Mouse (Mus musculus) WW6 (cell line): ENCODE measurements around the gene Foxo1.

Experiments
- DNase-seq: peaks from one replicate; pipeline ENCODE4 v3.0.0-alpha.2; 2013; ENCODE audit warnings: low read depth, low spot score

Gene Foxo1

DNA sequence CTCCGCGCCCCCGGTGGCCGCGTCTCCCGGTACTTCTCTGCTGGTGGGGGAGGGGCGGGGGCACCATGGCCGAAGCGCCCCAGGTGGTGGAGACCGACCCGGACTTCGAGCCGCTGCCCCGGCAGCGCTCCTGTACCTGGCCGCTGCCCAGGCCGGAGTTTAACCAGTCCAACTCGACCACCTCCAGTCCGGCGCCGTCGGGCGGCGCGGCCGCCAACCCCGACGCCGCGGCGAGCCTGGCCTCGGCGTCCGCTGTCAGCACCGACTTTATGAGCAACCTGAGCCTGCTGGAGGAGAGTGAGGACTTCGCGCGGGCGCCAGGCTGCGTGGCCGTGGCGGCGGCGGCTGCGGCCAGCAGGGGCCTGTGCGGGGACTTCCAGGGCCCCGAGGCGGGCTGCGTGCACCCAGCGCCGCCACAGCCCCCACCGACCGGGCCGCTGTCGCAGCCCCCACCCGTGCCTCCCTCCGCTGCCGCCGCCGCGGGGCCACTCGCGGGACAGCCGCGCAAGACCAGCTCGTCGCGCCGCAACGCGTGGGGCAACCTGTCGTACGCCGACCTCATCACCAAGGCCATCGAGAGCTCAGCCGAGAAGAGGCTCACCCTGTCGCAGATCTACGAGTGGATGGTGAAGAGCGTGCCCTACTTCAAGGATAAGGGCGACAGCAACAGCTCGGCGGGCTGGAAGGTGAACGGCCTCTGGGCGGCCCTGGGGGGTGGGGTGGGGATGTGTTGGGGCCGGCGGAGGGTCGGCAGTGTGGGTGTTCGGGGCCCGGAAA, 789 bp downstream of the Foxo1 start:
- no peak for DNase-seq

DNA sequence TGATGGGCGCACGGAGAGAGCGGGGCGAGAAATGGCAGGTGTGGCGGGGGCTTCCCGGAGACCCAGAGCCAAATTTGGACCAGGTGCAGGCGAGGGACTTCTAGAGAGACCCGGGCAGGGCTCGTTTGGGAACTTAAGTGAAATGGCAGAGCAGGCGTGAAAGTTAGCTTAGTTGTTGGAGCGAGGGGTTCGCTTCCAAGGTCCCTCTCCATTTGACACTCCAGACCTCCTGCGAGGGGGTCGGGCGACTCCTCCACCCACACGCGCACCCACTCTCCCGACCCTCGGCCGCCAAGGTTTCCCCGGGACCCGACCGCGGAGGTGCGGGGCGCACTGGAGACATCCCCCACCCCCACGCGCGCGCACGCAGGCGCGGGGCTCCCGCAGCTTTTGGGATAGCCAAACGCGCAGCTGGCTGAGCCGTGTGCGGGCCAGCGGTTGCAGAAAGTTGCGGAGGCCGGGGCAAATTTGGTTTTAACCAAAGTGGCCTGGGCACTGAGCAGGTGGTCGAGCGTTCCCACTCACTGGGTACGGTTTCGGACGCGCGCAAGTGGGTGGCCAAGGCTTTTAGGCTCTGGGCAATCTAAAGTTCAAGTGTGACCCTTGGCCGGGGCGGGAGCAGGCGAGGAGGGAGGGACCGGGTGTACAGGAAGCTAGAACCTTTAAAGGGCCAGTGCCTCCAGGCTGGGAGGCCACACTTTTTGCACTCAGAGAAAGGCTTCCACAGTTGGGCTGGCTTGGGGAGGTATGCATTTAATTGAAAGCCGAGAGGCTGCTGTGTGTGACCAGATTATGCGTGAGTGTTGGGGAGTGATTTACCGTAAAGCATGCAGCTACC, 1.6 kb downstream of the Foxo1 start:
- no peak for DNase-seq

DNA sequence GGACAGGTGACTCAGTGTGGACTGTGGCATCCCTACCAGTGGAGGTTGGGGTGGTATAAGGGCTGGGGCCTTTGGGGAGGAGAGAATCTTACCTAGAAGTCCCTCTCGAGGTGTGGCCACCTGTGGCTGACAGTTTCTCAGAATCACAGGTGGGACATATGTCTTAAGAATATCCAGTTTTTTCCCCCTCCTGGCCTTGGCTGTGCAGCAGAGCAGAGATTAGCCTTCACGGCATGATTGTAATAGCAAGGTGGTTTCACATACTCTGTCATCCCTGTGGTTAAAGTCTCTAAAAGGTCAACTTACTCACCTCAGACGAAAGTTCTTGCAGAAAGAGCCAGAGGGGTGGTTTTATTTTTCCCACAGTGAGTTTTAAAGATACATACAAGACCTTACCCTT, 2.4 kb downstream of the Foxo1 start:
- no peak for DNase-seq

DNA sequence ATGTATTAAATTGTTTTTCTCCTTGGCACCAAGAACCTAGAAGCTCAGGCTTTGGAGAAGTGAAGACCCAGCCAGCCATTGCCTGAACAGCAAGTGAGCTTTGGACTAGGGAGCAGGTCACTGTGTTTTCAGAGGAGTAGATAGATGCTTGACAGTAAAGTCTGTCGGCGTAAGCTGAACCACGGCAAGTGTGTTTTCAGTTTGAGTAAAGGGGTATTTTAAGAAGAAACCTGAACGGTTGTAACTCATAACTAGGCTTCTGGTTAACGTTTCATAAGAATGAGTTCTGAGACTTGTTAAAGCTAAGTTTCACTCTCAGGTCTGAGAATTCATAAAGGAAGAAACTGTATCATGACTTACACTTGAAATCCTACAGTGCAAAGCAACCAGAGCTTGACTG, 3.2 kb downstream of the Foxo1 start:
- no peak for DNase-seq

DNA sequence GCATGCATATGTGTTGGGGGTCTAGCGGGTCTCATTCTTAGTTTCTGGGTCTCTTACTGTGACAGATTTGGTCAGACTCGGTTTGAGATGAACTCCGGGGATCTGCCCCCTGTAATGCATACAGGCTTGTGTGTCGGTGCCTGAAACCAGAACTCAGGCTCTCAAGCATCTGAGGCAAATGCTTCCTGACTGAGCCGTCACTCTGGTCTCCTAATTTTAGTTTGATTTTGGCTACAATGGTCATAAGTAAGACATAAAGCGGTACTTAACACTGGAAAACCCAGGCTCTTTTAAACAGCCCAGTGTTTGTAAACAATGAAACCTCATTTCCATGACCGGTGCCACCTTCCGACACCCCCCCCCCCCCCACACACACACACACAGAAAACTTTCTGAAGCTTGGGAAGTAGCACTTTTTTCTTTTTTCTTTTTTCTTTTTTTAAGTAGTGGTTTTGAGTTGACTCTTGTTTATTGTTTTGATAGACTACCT, 4.3 kb downstream of the Foxo1 start:
- no peak for DNase-seq

DNA sequence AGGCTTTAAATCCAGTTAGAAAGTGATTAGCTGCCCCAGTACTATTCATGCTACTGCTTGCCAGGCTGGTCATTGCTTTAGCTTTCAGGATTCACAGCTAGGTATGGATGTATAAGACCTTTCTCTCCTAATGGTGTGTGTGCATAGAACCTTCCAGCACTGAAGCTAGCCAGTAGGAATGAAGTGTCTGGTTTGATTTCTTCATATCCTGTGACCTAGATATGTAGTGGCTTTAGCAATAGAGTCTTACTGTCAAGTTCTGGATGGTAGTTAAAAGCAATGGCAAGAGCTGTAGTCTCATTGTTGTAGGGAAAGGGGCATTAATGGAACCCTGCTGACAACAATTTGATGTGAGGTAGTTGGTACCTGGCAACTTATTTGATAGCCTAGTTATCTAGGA, 6.3 kb downstream of the Foxo1 start:
- DNase-seq, result no peak

DNA sequence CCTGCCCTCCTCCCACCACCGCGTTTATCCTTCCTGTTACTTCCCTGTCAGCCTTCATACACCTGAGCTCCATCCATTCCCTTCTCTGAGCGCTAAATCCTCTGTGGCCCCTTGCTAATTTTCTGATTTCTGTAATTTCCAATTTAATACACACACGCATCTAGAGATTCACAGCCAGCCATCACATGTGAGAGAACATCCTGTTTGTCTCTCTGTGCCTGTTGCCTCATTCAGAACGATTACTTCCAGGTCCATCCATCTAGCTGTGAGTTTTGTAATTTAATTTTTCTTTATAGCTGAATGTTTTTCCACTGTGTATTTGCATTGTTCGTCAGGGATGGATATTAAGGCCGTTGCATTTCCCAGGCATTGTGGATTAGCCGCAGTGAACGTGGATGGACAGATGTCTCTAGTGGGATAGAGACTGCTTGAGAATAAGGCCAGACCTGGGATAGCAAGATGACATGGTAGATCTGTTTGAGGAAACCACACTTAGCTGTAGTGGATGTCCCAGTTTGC, 7.0 kb downstream of the Foxo1 start:
- no peak for DNase-seq

DNA sequence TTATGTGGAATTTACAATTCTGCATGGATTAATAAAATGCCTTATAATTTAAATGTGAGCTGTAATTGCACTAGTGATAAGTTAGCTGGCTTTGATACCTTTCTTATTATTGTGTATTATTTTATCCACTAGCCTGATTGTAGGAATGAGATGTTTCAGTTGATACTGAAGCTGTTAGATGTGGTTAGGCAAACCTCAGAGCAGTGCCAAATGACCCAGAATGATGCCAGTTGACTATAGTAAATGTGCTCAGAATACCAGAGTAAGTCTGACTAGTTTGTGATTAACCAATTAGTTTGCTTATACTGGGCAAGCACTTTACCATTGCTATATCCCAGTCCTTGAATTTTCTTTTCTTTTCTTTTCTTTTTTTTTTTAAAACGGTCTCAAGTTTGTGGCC, 12.5 kb downstream of the Foxo1 start:
- DNase-seq, result no peak

DNA sequence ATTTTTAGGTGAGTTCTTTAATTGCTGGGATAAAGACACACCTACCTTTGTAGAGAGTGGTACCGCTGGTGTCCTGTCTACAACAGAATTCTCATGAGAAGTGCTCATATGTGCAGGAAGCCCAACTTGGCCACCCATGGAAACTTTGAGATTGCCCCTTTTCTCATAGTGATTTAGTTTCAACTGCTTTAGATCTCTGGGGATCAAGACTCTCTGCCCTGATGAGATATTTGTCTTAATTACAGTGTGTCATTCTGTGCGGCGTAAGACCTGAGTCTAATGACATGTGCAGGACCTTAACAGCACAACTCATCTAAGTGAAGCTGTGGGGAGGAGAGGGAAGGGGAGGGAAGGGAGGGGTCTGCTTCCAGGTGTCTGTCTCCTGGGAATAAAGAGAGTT, 13.7 kb downstream of the Foxo1 start:
- DNase-seq, result no peak

DNA sequence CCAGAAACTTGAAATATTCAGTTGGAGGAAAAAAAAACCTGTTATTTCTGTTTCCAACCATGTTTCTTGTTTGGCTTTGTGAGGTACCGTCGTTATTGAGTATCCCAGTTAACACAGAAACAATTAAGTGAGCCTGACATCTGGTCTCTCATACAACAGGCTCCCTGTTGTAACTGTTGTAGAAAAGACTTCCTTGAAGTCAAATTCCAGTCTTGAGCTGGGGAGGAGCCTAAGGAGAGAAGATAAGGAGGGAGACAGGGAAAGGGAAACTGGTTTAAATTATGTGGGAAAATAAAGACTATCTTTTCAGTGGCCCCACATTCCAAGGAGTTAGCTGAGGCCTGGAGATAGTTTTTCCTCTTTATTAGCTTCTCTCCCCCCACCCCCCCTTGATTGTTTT, 14.2 kb downstream of the Foxo1 start:
- DNase-seq, result no peak

DNA sequence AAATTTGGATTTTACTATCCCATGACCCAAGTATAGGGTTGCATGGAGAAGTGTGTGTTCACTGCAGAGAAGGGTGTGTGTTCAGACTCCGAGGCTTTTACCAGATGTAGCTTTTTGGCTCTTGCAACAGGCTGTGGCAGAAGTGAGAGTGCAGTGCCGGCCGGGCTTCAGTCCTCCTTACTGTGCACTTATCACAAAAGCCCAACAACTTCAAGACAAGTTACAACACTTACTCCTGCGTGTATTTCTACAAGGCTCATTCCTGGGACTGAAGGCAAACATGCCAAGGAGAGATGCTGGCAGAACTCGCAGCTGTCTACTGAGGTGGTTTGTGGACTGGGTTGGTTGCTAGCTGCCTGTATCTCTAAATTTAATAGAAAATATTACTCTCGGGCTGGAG, 15.4 kb downstream of the Foxo1 start:
- no peak for DNase-seq

DNA sequence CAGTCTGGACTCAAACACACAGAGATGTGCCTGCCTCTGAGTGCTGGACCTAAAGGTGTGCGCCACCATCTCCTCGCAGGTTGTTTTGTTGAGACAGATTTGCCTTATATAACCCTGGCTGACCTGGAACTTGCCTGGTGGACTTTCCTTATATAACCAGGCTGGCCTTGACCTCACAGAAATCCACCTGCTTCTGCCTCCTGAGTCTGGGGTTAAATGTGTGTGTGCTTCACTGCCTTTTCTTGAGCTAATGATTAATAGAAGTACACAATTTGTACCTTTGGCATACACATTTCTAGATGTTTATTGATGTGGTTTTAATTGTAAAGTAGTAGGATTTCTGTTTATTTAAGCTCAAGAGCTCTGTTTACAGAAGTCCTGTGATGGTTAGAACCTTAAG, 22.7 kb downstream of the Foxo1 start:
- DNase-seq, result no peak

DNA sequence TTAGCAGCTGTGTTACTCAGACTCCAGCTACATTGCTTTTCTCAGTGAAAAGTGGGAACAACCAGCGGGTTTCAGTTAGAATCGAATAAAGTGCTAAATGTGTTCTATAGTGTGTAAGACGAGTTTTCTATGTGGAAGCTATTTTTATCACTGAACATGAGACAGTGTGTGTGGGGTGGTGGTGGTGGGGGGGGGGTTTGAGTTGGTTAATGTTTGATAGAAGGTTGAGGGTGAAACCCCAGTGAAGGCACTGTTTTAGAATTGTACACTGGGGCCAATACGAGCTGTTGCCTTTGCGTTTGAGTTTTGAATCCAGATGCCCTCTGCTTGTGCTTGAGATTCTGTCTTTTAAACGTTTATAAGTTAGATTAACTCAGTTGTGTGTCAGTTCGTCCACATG, 24.4 kb downstream of the Foxo1 start:
- DNase-seq, result no peak

DNA sequence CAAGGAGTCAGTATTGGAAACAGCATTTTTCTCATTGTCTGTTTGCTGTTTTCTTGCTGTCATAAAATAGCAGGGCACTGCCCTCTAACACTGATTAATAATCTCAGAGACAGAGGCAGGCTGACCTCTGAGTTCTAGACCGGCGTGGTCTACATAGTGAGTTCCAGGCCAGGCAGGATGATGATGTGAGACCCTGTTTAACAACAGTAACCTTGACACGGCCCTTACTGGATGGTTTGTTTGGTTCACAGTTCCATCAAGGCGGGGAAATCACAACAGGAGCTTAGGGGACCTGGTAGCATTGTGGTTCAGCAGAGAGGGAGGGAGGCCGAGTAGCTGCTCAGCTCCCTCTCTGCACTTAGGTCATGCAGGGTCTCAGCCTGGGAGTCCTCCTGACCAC, 25.8 kb downstream of the Foxo1 start:
- no peak for DNase-seq

DNA sequence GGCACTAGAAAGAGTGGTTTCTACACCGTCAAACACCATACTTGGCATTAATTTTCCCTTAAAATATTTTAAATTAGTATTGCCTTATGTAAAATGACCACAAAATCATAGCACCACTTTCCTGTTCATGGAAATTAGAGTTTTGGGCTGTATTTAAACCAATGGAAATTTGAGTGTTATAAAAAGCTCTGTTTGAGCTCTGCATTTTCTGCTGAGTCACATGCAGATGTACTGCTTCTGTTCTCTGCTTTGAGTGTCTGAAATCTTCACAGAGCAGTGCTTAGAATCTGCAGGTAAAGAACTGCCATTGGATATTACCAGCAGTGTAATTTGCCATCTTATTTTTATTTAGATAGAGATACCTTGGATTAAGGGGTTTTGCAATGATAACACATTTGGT, 27.6 kb downstream of the Foxo1 start:
- no peak for DNase-seq

DNA sequence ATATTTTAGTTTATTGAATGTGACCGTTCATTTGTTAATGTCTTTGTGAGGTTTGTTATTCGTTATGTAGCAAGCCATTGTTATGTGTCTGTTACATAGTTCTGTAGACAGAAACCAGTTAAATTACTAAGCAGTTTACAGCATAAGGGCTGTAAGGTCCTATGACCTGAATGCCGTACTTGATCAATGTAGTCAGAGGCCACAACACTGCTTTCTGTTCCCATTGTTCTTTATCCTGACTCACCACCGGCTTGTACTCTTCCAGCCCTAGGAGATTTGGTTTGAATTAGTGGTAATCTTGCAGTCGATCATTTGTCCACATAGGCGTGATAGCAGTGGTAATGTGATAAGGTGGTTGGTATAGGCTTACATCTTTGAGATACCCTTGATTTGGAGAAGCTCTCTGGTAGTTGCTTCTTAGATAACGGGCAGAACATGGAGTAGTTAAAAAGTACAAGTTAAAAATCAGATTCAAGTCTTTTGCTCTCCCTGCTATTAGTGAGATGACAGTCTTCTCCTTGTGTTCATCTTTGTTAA, 28.2 kb downstream of the Foxo1 start:
- DNase-seq, result no peak

DNA sequence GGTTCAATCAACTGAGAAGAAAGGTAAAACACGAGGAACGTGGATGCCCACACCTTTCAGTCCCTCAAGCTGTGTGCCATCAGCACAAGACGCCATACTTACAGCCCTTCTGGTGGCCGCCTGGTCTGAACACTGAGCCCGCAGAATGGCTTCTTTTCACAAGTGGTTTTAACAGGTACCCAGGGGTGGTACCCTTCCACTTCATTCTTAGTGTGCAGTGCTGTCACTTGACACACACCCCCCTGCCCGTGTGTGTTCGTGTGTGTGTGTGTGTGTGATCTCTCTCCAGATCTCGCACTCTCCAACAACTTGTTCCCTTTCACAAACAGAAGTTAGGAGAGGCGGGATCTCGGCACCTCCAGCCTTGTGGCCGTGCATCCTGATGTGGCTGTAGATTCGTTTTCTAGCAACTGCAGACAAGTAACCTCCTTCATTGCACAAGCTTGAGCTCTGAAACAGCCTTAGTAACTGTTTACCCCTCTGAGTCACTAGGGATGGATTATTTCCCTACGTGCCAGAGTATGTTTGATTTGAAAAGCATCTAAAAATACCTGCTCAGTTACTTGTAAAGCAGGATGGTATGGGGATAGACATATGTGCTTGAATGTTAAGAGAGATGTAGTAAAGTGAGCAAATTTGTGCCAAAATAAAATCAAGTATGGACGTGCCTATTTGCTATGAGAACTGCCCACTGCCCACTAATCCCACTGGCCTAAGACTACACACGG, 29.3 kb downstream of the Foxo1 start:
- no peak for DNase-seq

DNA sequence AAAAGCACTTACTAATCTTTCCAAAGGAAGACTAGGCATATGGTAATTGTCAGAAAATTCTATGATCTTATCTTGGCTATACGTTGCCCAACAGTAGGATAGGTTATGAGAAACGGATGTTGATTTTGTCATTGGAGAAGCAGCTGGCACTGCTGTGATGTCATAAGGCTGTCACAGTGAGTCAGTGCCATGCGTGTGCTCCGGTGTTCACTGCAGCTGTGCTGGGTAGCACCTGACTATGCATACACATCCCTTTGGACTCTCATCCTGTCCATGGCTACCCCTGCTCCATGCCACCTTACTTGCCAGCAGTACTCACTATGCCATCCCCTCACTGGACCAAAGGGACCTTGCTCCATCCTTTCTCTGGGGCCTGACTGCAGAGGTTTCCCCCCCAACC, 30.5 kb downstream of the Foxo1 start:
- no peak for DNase-seq

DNA sequence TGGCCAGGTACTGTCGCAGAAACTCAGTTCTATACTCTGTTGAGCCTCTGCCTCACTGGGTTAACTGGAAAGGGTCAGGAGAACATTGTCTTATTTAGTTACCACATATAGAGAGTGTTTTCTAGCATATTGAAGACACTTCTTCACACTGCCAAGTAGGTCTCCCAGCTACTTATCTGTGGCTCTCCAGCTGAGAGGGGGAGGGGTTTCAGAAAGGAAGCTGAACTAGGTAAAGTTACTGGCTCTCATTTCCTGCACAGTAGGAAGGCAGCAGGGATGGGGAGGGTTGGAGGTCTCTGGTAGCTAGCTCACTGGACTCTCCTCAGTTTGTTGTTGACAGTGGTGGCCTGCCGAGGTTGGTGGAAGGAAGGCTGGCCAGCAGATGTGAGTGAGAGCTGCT, 31.2 kb downstream of the Foxo1 start:
- DNase-seq, result no peak

DNA sequence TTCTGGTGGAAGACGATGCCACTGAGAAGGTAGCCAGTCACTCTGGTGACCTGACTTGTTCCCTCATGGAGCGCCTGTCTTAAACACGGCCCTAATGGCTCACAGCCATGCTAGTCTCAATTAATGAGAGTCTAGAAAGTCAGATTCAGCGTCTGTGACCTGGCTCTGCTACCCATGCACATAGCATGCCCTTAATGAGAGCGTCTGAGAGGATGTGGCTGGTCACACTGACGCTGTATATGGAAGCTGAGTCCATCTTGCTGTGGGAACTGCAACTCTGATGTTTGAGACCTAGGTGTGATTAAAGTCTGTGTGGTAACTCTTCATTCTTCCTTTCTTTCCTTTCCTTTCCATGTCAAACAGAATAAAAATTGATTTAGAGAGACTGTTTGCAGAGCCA, 32.4 kb downstream of the Foxo1 start:
- no peak for DNase-seq

DNA sequence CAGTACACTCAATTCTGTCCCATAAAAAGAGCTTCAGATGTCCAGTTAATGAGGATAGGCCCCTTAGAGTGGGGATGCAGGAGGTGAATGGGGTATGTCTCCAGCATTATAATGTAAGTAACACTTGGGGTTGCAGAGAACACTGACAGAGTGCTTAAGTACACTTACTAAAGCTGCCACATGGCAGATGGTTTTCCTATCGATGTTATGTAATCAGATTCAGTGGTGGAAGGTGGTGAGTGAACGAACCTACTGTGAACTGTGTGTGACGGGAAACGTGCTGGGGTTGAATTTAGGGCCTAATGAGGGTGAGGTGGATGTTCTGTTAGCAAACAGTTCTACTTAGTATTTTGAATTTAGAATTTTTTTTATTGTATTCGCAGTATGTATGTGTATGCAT, 35.2 kb downstream of the Foxo1 start:
- DNase-seq, result no peak
